ENCODE assay signal across 16 mouse cellular contexts in the genomic region with DNA sequence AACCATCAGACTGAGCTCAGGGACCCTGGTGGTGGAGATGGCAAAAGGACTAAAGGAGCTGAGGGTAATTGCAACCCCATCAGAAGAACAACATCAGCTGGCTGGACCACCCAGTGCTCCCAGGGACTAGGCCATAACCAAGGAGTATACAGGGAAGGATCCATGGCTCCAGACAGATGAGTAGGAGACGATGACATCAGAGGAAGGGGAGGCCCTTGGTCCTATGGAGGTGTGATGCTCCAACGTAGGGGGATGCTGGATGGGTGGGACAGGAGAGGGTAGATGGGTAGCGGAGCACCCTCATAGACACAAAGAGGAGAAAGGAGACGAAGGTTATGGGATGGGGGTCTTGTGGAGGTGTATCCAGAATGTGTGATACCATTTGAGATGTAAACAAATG. TPM values are rescaled to one million over a fixed set of nuclear protein-coding genes. Genes with fewer than 3 reads are reported as not detected.
DNase-seq lines count a peak whose midpoint lies in the region; ATAC-seq and TF ChIP-seq lines count a peak whose summit lies in the region.
"Not testable (repeated sequence)": the region's sequence is repeated elsewhere in the genome, so short reads cannot be mapped to it uniquely, and the experiment has no call there.
"Had no signal": no experiment of that assay in that cellular context is flagged by ENCODE, and none has a peak within 500 bp of the region (broad histone marks: within the 10 kb centered on the region; RNA-seq: fewer than 3 reads in every experiment).

No protein-coding gene starts in this region.

- 0 out of 2 replicates have a peak, but pooled peaks have one; percentile 32 for ATAC-seq in forebrain, embryonic 11.5 days (replicated peaks; ENCODE audit: low FRiP score)
- peak; percentile 50 for ATAC-seq in heart, embryonic 15.5 days (replicated peaks; ENCODE audit: insufficient number of reproducible peaks, insufficient read depth, low FRiP score, low read depth)
- ATAC-seq in hindbrain, postnatal 0 days: 0 out of 2 replicates have a peak, but pooled peaks have one; percentile 38
- peak; percentile 42; the same call in 1 of the 2 replicates for ATAC-seq in limb, embryonic 15.5 days (ENCODE audit: insufficient number of reproducible peaks, low FRiP score, low TSS enrichment, low read depth)
- peak; percentile 41; the same call in 1 of the 2 replicates for ATAC-seq in lung, embryonic 14.5 days (ENCODE audit: insufficient read depth)
- peak; percentile 28; the same call in 1 of the 2 replicates for ATAC-seq in midbrain, embryonic 14.5 days (ENCODE audit: low FRiP score, low TSS enrichment)
- ATAC-seq in stomach, embryonic 15.5 days (ENCODE audit: insufficient read depth, low FRiP score, low read depth): 0 out of 2 replicates have a peak, but pooled peaks have one; percentile 48

- peaks cover 15% of the 10 kb centered on the region for H3K9me3 ChIP-seq in forebrain, embryonic 11.5 days (ENCODE audit: control insufficient read depth, low read length)
- peaks cover 21% of the 10 kb centered on the region; the same call in 1 of the 2 replicates for H3K9me3 ChIP-seq in heart, embryonic 15.5 days (replicated peaks)
- peaks cover 30% of the 10 kb centered on the region for H3K9me3 ChIP-seq in hindbrain, postnatal 0 days (ENCODE audit: low read length)
- H3K9me3 ChIP-seq in limb, embryonic 15.5 days: peaks cover 16% of the 10 kb centered on the region
- H3K9me3 ChIP-seq in lung, embryonic 14.5 days (ENCODE audit: low read depth, low read length); stomach, embryonic 15.5 days: not testable (repeated sequence)
- peaks cover 40% of the 10 kb centered on the region for H3K9me3 ChIP-seq in midbrain, embryonic 14.5 days (ENCODE audit: control insufficient read depth, low read length)

- not testable (repeated sequence) for H3K4me2 ChIP-seq in forebrain, embryonic 11.5 days (ENCODE audit: low read depth, low read length, severe bottlenecking); heart, embryonic 15.5 days; hindbrain, postnatal 0 days (ENCODE audit: low read depth, low read length); limb, embryonic 15.5 days; lung, embryonic 14.5 days; midbrain, embryonic 14.5 days (ENCODE audit: low read length); stomach, embryonic 15.5 days

- not testable (repeated sequence) for H3K27me3 ChIP-seq in forebrain, embryonic 11.5 days (ENCODE audit: control insufficient read depth, insufficient read depth, low read length); heart, embryonic 15.5 days; hindbrain, postnatal 0 days (ENCODE audit: insufficient read depth, low read length); limb, embryonic 15.5 days; lung, embryonic 14.5 days (ENCODE audit: insufficient read depth, low read length); midbrain, embryonic 14.5 days (ENCODE audit: control insufficient read depth, insufficient read depth, low read length); stomach, embryonic 15.5 days (replicated peaks)

- DNase-seq in forebrain, embryonic 11.5 days (ENCODE audit: low spot score); hindbrain, postnatal 0 days (ENCODE audit: low spot score); lung, embryonic 14.5 days; midbrain, embryonic 14.5 days: not testable (repeated sequence)

- H3K9ac ChIP-seq in forebrain, embryonic 11.5 days (ENCODE audit: low read length); heart, embryonic 15.5 days; hindbrain, postnatal 0 days (replicated peaks; ENCODE audit: low read length); limb, embryonic 15.5 days; lung, embryonic 14.5 days; midbrain, embryonic 14.5 days (replicated peaks; ENCODE audit: low read length); stomach, embryonic 15.5 days: not testable (repeated sequence)

- H3K36me3 ChIP-seq in forebrain, embryonic 11.5 days (ENCODE audit: control insufficient read depth, insufficient read depth, low read length); heart, embryonic 15.5 days; hindbrain, postnatal 0 days (ENCODE audit: insufficient read depth, low read length); limb, embryonic 15.5 days; lung, embryonic 14.5 days (ENCODE audit: insufficient read depth); midbrain, embryonic 14.5 days (ENCODE audit: control insufficient read depth, insufficient read depth, low read length); stomach, embryonic 15.5 days: not testable (repeated sequence)

- TF ChIP-seq CTCF in hindbrain, postnatal 0 days (IDR thresholded peaks at IDR 0.05; ENCODE audit: low read depth); lung, embryonic 14.5 days (IDR thresholded peaks at IDR 0.05; ENCODE audit: low read depth): not testable (repeated sequence)

- 81% methylated on average over 4 of the region's 4 CpGs for WGBS in forebrain, embryonic 11.5 days
- 69% methylated on average over 4 of the region's 4 CpGs for WGBS in heart, embryonic 15.5 days
- 79% methylated on average over 4 of the region's 4 CpGs for WGBS in hindbrain, postnatal 0 days
- WGBS in limb, embryonic 15.5 days: 82% methylated on average over 4 of the region's 4 CpGs
- WGBS in lung, embryonic 14.5 days: 73% methylated on average over 4 of the region's 4 CpGs
- 67% methylated on average over 4 of the region's 4 CpGs for WGBS in midbrain, embryonic 14.5 days
- 80% methylated on average over 4 of the region's 4 CpGs for WGBS in stomach, embryonic 15.5 days

- H3K4me3 ChIP-seq in forebrain, embryonic 11.5 days (ENCODE audit: low read depth, low read length); heart, embryonic 15.5 days; hindbrain, postnatal 0 days (ENCODE audit: low read length); limb, embryonic 15.5 days; lung, embryonic 14.5 days (ENCODE audit: low read depth, low read length); midbrain, embryonic 14.5 days (replicated peaks; ENCODE audit: low read depth, low read length); stomach, embryonic 15.5 days (replicated peaks): not testable (repeated sequence)

- not testable (repeated sequence) for H3K27ac ChIP-seq in forebrain, embryonic 11.5 days (ENCODE audit: low read depth, low read length); heart, embryonic 15.5 days; hindbrain, postnatal 0 days; limb, embryonic 15.5 days; lung, embryonic 14.5 days (ENCODE audit: low read depth); midbrain, embryonic 14.5 days (replicated peaks; ENCODE audit: low read depth, low read length); stomach, embryonic 15.5 days

- H3K4me1 ChIP-seq in forebrain, embryonic 11.5 days (replicated peaks; ENCODE audit: control insufficient read depth, insufficient read depth, low read length); heart, embryonic 15.5 days (replicated peaks); hindbrain, postnatal 0 days (ENCODE audit: insufficient read depth, low read length); limb, embryonic 15.5 days; lung, embryonic 14.5 days (ENCODE audit: insufficient read depth); midbrain, embryonic 14.5 days (ENCODE audit: control insufficient read depth, insufficient read depth, low read length); stomach, embryonic 15.5 days: not testable (repeated sequence)

RNA-seq across cellular contexts. Expression of a gene that starts 48.4 kb away (rescaled TPM):
- polyA plus RNA-seq in forebrain, embryonic 11.5 days (2014; fragmentation: Nextera tagmentation; extraction: Ambion mirVana): 0.44 TPM in 1 of 2 replicates, not detected in the other
- polyA plus RNA-seq in heart, embryonic 15.5 days (2015; fragmentation: Nextera tagmentation; extraction: Ambion mirVana): 0.39 TPM in 1 of 2 replicates, not detected in the other
- total RNA-seq in hindbrain, postnatal 0 days (2014; rRNA removed): not detected in 2 replicates
- polyA plus RNA-seq in hindbrain, postnatal 0 days (2015; fragmentation: Nextera tagmentation; extraction: Ambion mirVana): not detected in 2 replicates
- 0.42 and 0.71 TPM in 2 replicates for polyA plus RNA-seq in limb, embryonic 15.5 days (2015; fragmentation: Nextera tagmentation; extraction: Ambion mirVana)
- 0.89 TPM in 1 of 2 replicates, not detected in the other for polyA plus RNA-seq in lung, embryonic 14.5 days (2014; fragmentation: Nextera tagmentation; extraction: Ambion mirVana)
- not detected in 2 replicates for polyA plus RNA-seq in midbrain, embryonic 14.5 days (2014; fragmentation: Nextera tagmentation; extraction: Ambion mirVana)
- 0.39 TPM in 1 of 2 replicates, not detected in the other for polyA plus RNA-seq in stomach, embryonic 15.5 days (2015; fragmentation: Nextera tagmentation; extraction: Ambion mirVana)
- total RNA-seq: adrenal gland, postnatal 36 days; gastrocnemius, postnatal 4 days; layer of hippocampus, postnatal 10 days had no signal
- polyA plus RNA-seq: embryonic facial prominence, embryonic 10.5 days; forebrain, embryonic 14.5 days; heart, embryonic 11.5 days; kidney, adult 2 months; limb, embryonic 13.5 days; stomach, embryonic 14.5 days had no signal
